Mouse (Mus musculus) fat pad, adult 2 months (tissue): ENCODE measurements around the gene Gm19402.
"Not testable (repeated sequence)": the region's sequence is repeated elsewhere in the genome, so short reads cannot be mapped to it uniquely, and the experiment has no call there.

Experiments used
- DNase-seq: peaks from one replicate; pipeline ENCODE4 v3.0.0-alpha.2; 2011; ENCODE audit warnings: low read depth, low spot score; ENCODE audit errors: extremely low read depth

The Gm19402 gene

GRCm38 (mm10) chr10:77690356-77690807 is at the start of gene Gm19402:
TSS of gene Gm19402 (minus strand) at chr10:77690757.
- DNase-seq, result not testable (repeated sequence)

GRCm38 (mm10) chr10:77738929-77739328 is 48.4 kb upstream of the Gm19402 start:
- no peak for DNase-seq

GRCm38 (mm10) chr10:77735928-77736327 is 45.4 kb upstream of the Gm19402 start:
- DNase-seq, result no peak

- no peak for DNase-seq
These were observed 38.7 kb upstream of the Gm19402 start for GRCm38 (mm10) chr10:77729241-77729640.

GRCm38 (mm10) chr10:77728280-77728679 is 37.7 kb upstream of the Gm19402 start:
- no peak for DNase-seq

- DNase-seq, result no peak
These were observed 35.6 kb upstream of the Gm19402 start, which contains the start of gene Gm10100 for GRCm38 (mm10) chr10:77726186-77726585. TSS of gene Gm10100 (plus strand) at chr10:77726486.

GRCm38 (mm10) chr10:77724855-77725254 is 34.3 kb upstream of the Gm19402 start:
- DNase-seq, result no peak

- not testable (repeated sequence) for DNase-seq
These were observed 29.7 kb upstream of the Gm19402 start, which contains the start of gene Krtap12-1 for GRCm38 (mm10) chr10:77720299-77720698. TSS of gene Krtap12-1 (plus strand) at chr10:77720599.

- no peak for DNase-seq
These were observed 24.9 kb upstream of the Gm19402 start, which contains the start of gene Gm10142 for GRCm38 (mm10) chr10:77715507-77715906. TSS of gene Gm10142 (plus strand) at chr10:77715807.

- no peak for DNase-seq
These were observed 23.2 kb upstream of the Gm19402 start for GRCm38 (mm10) chr10:77713734-77714133.

- DNase-seq, result not testable (repeated sequence)
These were observed 20.6 kb upstream of the Gm19402 start, which contains the start of gene Gm10024 for GRCm38 (mm10) chr10:77711157-77711556. TSS of gene Gm10024 (plus strand) at chr10:77711457.

- no peak for DNase-seq
These were observed 19.3 kb upstream of the Gm19402 start for GRCm38 (mm10) chr10:77709831-77710230.

- DNase-seq, result no peak
These were observed 15.8 kb upstream of the Gm19402 start, which contains the start of gene Gm10272 for GRCm38 (mm10) chr10:77706326-77706725. TSS of gene Gm10272 (plus strand) at chr10:77706626.

- DNase-seq, result no peak
These were observed 6.6 kb upstream of the Gm19402 start, which contains the start of gene Gm9508 for GRCm38 (mm10) chr10:77697133-77697532. TSS of gene Gm9508 (minus strand) at chr10:77697233.

GRCm38 (mm10) chr10:77687021-77687420 is 3.5 kb downstream of the Gm19402 start:
- peak; percentile 54 for DNase-seq

GRCm38 (mm10) chr10:77685895-77686664 is 4.5 kb downstream of the Gm19402 start, which contains the start of gene Tspear:
TSS of gene Tspear (plus strand) at chr10:77686569.
- no peak for DNase-seq

GRCm38 (mm10) chr10:77684181-77684580 is 6.4 kb downstream of the Gm19402 start:
- no peak for DNase-seq

- no peak for DNase-seq
These were observed 7.6 kb downstream of the Gm19402 start for GRCm38 (mm10) chr10:77682994-77683393.

- DNase-seq, result no peak
These were observed 13.0 kb downstream of the Gm19402 start for GRCm38 (mm10) chr10:77677562-77677961.

GRCm38 (mm10) chr10:77673765-77674164 is 16.8 kb downstream of the Gm19402 start:
- no peak for DNase-seq

GRCm38 (mm10) chr10:77671519-77671918 is 19.0 kb downstream of the Gm19402 start:
- DNase-seq, result no peak

- no peak for DNase-seq
These were observed 19.8 kb downstream of the Gm19402 start for GRCm38 (mm10) chr10:77670710-77671109.
